Mouse (Mus musculus) right cerebral cortex, adult 18-20 months (tissue): ENCODE results near the gene Ecd.
"Not testable (repeated sequence)": the region's sequence is repeated elsewhere in the genome, so short reads cannot be mapped to it uniquely, and the experiment has no call there.

Source experiments
- DNase-seq: peaks from one replicate; pipeline ENCODE4 v3.0.0; 2022; ENCODE audit warnings: mixed read lengths

The Ecd gene

GRCm38 (mm10) chr14:20319420-20319819 is 28.5 kb downstream of the Ecd start:
- DNase-seq, result peak; percentile 28

GRCm38 (mm10) chr14:20315137-20315536 is 32.8 kb downstream of the Ecd start:
- DNase-seq, result no peak

DNA sequence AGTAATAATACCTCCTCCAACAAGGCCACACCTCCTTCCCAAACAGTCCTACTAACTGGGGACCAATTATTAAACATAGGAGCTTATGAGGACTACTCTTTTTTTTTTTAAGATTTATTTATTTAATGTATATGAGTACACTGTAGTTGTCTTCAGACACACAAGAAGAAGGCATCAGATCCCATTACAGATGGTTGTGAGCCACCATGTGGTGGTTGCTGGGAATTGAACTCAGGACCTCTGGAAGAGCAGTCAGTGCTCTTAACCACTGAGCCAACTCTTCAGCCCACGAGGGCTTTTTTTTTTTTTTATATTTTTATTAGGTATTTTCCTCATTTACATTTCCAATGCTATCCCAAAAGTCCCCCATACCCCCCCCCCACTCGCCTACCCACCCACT is 42.8 kb downstream of the Ecd start:
- DNase-seq, result not testable (repeated sequence)

GRCm38 (mm10) chr14:20298131-20298530 is 49.8 kb downstream of the Ecd start:
- no peak for DNase-seq

GRCm38 (mm10) chr14:20297616-20298015 is 50.3 kb downstream of the Ecd start:
- no peak for DNase-seq

DNA sequence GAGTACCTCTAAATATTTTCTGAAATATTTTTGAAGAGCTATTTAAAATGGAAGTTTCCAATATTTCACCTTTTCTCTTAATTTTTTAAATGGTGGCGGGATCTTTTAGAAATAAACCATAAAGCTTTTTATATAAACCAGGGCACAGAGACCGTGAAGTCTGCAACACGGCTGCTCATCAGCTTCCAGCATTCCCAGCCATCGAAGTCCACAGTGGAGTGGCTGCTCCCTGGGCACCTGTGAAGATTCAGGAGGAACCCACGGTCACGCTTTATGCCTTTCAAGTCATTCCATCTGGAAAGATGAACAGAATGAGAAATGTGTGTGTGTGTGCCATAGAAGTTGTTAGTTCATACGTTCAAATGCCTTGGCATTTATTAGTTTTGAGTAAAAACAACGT is 53.0 kb downstream of the Ecd start:
- no peak for DNase-seq

- peak; percentile 93 for DNase-seq
Measured at GRCm38 (mm10) chr14:20294117-20294892, 53.6 kb downstream of the Ecd start, which contains the start of gene Nudt13. Nudt13 (plus strand) TSS chr14:20294697.

GRCm38 (mm10) chr14:20291391-20291790 is 56.5 kb downstream of the Ecd start:
- no peak for DNase-seq
